Mouse (Mus musculus) inflammation-experienced regulatory T-cells, adult 6 months (primary cell): ENCODE results near the gene P2ry10b. TPM values are rescaled to one million over a fixed set of nuclear protein-coding genes. Genes with fewer than 3 reads are reported as not detected.
A peak's percentile ranks its signal among the peaks of the same experiment; 100 is the strongest.

Experiments used
- ATAC-seq: one replicate; pipeline ENCODE4 v1.8.0; 2017
- polyA plus RNA-seq, 3 experiments: library from polyadenylated mRNA; unstranded; fragments of 100-300 nt; shearing (Covaris generic); gene quantifications; one replicate each; pipeline ENCODE4 v1.2.1; 2017

Gene P2ry10b
- 10 to 100 TPM in 1 of 3 experiments, 1 to 10 TPM in 2; 5.1 to 10.1 (median 8.5) TPM for polyA plus RNA-seq

DNA sequence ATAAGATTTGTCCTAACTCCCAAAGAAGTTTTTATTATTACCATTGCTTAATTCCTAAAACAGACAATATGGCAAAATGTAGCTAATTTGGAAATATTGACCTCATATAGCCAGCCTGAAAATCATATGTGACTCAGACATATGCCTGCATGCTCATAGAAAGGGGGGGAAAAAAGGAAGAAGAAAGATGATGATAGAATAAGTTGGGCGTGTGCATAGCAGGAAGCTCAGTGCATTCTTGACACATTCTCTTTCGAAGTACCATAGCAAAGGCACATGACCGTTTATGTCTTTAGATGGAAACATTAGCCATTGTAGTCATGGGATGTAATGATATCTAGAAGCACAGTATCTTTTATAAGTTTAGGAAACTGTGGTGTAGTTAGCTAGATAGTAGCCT lies at the start of gene P2ry10b:
Gene P2ry10b (plus strand): TSS at position 247 of the 400 bp plus-strand sequence.
- no peak for ATAC-seq

DNA sequence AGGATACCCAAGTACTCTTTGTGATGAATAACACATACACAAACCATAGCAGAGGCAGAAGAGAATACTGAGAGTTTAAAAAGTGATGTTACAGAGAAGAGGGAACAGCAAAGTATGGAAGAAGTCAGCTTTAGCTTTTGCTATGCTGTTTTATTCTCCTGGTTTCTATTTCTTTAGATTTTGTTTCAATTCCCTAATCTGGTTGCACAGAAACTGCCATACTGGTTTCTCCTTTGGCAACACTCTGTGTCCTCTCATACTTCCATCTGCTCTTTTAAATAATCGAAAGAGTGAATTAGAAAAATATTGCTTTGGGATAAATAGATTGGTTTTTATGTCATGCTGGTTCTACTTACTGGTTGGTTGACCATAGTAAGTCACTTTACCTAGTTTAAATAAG lies 32.4 kb upstream of the P2ry10b start:
- ATAC-seq = no peak

DNA sequence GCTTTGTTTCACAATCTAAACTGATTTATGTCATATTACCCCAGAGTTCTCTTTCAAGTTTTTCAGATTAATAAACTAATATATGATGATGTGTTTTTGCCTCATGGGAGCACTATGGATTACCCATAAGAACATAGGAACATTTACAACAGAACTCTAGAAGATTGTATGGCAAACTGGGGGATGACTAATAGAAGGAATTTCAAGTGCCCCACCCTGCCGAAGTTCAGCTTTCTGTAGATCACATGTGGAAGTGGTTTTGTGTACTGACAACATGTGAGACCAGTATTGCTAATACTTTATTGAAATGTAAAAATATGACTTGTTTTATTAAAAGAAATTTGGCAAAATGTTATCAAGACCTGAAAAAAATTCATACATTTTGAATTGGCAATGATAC lies 31.7 kb upstream of the P2ry10b start:
- no peak for ATAC-seq

DNA sequence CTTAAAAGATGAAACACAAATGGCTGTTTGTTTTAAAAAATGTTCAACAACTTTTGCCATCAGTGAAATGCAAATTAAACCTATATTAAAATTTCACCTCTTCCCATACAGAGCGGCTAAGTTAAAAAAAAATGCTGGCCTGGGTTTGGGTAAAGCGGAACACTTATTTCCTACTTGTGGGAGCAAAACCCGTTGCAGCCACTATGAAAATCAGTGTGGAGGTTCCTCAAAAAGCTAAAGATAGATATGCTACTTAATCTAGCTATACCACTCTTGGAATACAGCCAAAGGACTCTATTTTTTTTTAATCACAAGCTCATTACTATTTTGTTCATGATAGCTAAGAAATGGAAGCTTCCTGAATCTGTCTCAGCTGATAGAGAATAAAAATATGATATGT lies 5.5 kb upstream of the P2ry10b start:
- no peak for ATAC-seq

DNA sequence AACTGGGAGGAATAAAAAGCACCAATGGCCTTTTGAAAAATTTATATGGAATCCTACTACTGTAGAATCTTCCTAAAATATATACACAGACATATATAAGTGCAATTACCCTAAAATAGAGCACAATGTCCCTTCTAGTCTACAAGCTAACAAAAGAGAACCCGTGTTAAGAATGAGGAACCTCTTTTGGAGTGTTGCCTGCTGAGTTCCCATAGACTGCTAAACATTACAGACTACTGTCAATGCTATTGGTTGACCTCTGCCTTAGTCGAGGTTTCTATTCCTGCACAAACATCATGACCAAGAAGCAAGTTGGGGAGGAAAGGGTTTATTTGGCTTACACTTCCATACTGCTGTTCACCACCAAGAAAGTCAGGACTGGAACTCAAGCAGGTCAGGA lies 4.8 kb upstream of the P2ry10b start:
- ATAC-seq = no peak

DNA sequence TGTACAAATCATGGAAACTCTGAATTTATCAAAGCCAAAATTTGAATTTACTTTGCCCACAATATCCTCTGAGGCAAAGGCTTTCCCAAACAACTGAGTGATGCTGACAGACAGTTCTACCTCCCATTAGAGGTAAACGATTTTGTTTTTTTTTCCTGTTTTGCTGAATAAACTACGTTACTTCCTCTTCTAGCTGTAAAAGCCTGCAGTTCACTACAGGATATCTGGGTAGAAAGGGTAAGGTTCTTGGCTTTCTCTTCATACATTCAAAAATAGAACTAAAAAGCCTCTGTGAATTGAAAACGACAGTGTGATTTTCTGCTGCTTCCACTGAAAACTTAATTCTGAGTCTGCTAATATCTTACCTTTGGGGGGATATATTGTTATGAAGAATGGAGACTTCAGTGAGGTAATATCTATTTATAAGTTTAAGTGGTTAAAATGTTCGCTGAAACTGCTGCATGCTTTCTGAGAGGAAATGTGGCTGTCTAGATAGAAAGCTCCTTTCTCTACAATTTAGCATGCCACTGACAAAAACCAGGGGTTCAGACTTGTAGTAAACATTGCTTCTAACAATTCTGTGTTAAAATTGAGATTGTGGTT lies 765 bp downstream of the P2ry10b start:
- peak; percentile 40 for ATAC-seq

DNA sequence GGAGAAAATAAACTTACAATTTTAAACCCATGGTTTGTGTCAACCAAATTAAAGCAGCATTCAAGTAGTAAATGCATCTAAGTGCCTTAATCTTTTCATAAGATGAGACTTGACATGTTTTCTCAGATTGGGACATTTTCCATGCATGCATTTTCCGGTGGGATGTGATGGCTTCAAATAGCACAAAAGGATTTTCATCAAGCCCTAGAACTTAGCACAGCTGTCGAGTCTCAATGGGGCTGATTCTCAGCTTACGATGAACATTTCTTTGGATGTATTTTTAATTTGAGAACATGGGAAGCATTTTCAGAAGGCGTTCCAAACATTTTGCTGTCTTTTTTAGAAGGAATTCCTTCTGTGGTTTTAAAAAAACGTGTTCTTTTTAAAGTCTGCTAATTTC lies 1.3 kb downstream of the P2ry10b start:
- no peak for ATAC-seq

DNA sequence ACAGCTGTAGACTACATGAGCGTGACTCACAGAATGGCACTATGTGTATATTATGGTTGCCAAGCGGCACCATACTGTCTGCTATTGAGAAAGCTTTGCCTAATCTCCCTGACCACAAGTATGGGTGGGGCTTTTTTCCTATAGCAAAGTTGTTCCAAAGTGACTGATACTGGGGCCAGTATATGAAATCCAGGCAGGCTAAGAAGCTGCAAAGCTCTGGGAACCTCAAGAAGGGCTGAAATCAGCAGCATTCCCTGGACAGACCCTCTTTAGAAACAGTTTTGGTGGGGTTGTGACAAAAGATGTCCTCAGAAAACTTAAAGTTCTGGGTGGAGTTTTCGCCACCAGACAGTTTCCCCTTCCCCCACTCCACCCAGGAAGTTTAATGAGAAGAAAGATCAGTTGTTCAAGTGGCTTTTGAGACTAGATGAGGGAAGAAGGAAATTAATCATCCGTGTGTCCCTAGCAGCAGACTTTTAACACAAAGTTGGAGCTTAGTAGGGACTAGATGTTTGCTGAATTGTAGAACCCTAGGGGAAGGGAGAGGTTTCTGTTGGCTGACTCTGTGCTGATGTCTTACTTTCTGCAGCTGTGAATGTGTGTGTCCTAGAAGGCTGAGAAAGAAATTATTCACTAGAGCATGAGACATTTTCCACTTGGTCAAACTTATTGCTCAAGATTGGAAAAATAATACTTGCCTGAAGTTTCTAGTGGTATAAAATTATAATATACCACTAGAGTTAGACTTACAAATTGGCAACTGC lies 2.2 kb downstream of the P2ry10b start:
- ATAC-seq = peak; percentile 81

DNA sequence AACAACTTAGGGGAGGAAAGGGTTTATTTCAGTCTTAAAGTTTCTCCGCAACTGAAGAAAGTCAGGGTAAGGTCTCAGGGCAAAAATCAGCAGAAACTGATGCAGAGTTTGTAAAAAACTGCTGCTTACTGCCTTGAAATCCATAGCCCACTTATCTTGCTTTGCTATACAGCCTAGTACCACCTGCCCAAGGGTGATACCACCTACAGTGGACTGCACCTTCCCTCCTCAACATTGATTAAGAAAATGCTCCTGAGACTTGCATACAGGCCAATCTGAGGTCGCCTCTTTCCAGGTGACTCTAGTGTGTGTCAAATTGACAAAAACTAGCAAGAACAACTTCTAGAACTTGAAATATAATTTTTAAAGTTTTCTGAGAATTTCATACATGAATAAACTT lies 7.3 kb downstream of the P2ry10b start:
- no peak for ATAC-seq

DNA sequence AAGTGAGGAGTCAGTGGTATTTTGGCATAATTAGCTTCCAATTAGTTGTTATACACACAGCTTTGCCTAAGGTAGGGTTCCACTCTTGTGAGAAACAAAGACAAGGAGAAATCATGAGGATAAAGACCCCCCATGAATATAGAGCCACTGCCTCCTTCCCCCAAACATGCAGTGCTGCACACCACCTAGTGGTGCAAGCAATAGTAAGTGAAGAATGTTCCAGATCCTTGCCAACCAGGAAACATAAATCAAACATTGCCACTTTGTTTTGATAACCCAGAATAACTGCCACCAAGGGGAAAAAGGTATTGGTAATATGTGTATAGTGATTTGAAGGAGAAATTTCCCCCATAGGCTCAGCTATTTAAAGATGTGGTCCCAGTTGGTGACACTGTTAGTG lies 11.8 kb downstream of the P2ry10b start:
- peak; percentile 49 for ATAC-seq

DNA sequence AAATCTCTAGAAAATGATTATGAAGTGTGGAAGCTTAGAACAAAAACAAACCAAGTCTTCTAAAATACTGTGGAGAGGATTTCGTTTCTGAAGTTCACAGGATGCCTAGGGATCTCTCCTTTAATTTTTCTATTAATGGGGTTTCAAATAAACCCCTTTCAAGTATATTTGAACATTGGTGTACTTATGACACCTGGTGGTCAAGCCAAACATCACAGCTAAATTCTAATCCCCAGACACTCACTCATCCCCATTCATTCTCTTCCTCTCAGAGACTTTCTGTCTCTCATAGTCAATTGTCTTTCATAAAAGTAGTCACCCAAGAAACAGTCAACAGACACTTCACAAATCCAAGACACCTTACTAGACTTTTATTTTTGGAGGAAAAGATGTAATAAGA lies 19.6 kb downstream of the P2ry10b start:
- ATAC-seq = peak; percentile 91

DNA sequence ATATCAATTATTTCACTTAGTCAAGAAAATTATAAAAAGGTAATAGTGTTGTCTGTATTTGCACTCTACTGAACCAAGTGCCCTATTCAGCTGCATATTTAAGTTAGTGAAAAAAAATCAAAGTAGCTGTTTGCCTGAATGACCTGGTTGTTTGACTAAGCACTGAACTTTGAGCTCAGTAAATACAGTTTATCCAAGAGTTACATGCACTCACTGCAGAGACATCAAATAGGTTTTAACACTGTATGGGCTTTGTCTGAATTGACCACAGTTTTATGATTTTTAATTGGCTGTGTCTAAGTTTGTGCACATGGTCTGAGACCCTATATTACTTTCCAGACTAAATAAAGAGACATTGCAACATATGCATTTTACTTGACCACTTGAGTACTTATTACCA lies 20.4 kb downstream of the P2ry10b start:
- no peak for ATAC-seq

DNA sequence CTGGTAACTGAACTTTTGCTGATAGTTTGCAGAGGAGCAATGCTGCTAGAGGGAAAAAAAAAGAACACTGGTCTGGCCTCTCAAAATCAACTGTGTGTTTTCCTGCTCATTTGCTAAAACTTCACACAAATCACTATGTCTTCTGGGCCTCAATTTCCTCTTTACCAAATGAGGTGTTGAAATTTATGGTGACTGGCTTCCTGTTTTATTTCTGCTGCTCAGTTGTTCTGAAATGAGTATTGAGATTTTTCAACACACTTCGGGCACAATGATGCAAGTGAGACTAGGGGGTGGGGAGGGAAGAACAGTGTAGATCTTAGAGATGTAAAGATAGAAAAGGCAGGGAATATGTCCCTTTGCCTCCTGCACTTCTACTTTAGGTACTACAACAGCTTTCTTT lies 30.0 kb downstream of the P2ry10b start:
- peak; percentile 71 for ATAC-seq

DNA sequence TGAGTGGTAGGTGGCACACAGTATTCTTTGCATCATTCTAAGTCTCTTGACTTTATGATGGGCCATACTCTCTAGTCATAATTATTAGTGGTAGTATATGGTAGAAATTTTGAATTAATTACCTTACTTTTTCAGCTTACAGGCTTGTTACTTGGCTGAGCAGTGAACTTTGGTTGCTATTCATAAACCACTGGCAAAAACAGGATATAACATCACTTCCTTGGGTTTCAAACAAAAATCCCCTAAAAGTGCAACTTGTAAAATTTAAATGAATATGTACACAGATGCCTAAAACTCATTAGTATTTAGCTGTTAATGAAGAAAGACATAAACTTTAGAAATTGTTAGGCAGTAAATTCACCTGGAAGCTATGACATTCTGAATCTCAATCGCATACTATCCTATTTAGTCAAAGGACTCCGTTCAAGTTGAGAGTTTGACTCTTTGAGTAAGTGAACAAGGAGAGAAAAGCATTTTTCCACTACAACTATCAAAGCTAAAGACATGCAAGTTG lies 68.9 kb downstream of the P2ry10b start:
- ATAC-seq = peak; percentile 94

Other genes with a start within 250 kb of the P2ry10b start
- gene Lpar4, start 228.3 kb upstream of the P2ry10b start, polyA plus RNA-seq = not detected
- 10 to 100 TPM; 70.3 to 84.6 (median 81.9) TPM for gene P2ry10, start 60.4 kb upstream of the P2ry10b start, polyA plus RNA-seq
- 10 to 100 TPM; 73.9 to 90.6 (median 83.9) TPM for gene Gpr174, start 107.0 kb downstream of the P2ry10b start, polyA plus RNA-seq